22 mouse cellular contexts compared by ENCODE assay signal in genomic region chr12:38327729-38328271, GRCm38 (mm10).
"Had no signal": no experiment of that assay in that cellular context is flagged by ENCODE, and none has a peak within 500 bp of the region (broad histone marks: within the 10 kb centered on the region; RNA-seq: fewer than 3 reads in every experiment).

No protein-coding gene starts in this region.

- H3K9me3 ChIP-seq: limb, embryonic 10.5 days; limb, embryonic 13.5 days; liver, embryonic 13.5 days; midbrain, embryonic 15.5 days; neural tube, embryonic 13.5 days had no signal

- H3K27me3 ChIP-seq: limb, embryonic 13.5 days; liver, embryonic 13.5 days; midbrain, embryonic 15.5 days; neural tube, embryonic 13.5 days had no signal

- H3K4me1 ChIP-seq: limb, embryonic 10.5 days; limb, embryonic 13.5 days; liver, embryonic 13.5 days; midbrain, embryonic 15.5 days; neural tube, embryonic 13.5 days had no signal

- H3K36me3 ChIP-seq: limb, embryonic 10.5 days; limb, embryonic 13.5 days; liver, embryonic 13.5 days; midbrain, embryonic 15.5 days; neural tube, embryonic 13.5 days had no signal

- H3K4me3 ChIP-seq: layer of hippocampus, adult 2 months; limb, embryonic 10.5 days; limb, embryonic 13.5 days; liver, embryonic 13.5 days; midbrain, embryonic 15.5 days; myocyte; neural tube, embryonic 13.5 days had no signal

- ATAC-seq: midbrain, embryonic 15.5 days had no signal

- H3K27ac ChIP-seq: kidney, postnatal 0 days; layer of hippocampus, adult 2 months; limb, embryonic 10.5 days; limb, embryonic 13.5 days; liver, embryonic 13.5 days; macrophage; midbrain, embryonic 15.5 days; neural tube, embryonic 13.5 days; stomach, postnatal 0 days had no signal

- DNase-seq: kidney, adult 2 months; kidney, postnatal 25 days; layer of hippocampus, adult 9-11 months; liver; liver, embryonic 13.5 days; lung, adult 2 months; lung, postnatal 14 days; right cerebral cortex, adult 18-20 months; right cerebral cortex, postnatal 14 days; right cerebral cortex, postnatal 4 days; thymus, adult 2 months; thymus, postnatal 14 days; thymus, postnatal 4 days had no signal

- H3K9ac ChIP-seq: limb, embryonic 13.5 days; liver, embryonic 13.5 days; midbrain, embryonic 15.5 days; neural tube, embryonic 13.5 days had no signal

- H3K4me2 ChIP-seq: limb, embryonic 13.5 days; liver, embryonic 13.5 days; midbrain, embryonic 15.5 days; neural tube, embryonic 13.5 days had no signal
